Mouse (Mus musculus): ENCODE results near the gene Atp8a2.
A peak's percentile ranks its signal among the peaks of the same experiment; 100 is the strongest.

- TF ChIP-seq CTCF (IDR thresholded peaks at IDR 0.05) (peak; percentile 92), EP300 (IDR thresholded peaks at IDR 0.05) (no peak)
These were observed 181.1 kb downstream of the Atp8a2 start for GRCm38 (mm10) chr14:60015891-60016290.

All from lung, postnatal 0 days (tissue).